Mouse (Mus musculus) megakaryocyte progenitor cell, adult 5-6 weeks (primary cell): ENCODE data around the gene Gcg. TPM values are rescaled to one million over a fixed set of nuclear protein-coding genes. Genes with fewer than 3 reads are reported as not detected.
A peak's percentile ranks its signal among the peaks of the same experiment; 100 is the strongest.

Experiments
- ATAC-seq: replicated peaks from 2 replicates; pipeline ENCODE4 v1.8.0; 2016; ENCODE audit warnings: mild to moderate bottlenecking, moderate TSS enrichment, inconsistent platforms; ENCODE audit not compliant: poor library complexity
- total RNA-seq, 2 experiments: library from RNA; stranded (forward) in 1 of 2; stranded (reverse) in 1 of 2; fragments of 157-497, 149-512 nt in 1 of 2; fragments of 200-1000 nt in 1 of 2; gene quantifications; 2 replicates each; pipeline versions ENCODE4 v1.2.3 to v1.2.4; 2015 to 2017

The Gcg gene
- total RNA-seq (2015) (not detected in 2 replicates), total RNA-seq (2017) (not detected in 2 replicates)

DNA sequence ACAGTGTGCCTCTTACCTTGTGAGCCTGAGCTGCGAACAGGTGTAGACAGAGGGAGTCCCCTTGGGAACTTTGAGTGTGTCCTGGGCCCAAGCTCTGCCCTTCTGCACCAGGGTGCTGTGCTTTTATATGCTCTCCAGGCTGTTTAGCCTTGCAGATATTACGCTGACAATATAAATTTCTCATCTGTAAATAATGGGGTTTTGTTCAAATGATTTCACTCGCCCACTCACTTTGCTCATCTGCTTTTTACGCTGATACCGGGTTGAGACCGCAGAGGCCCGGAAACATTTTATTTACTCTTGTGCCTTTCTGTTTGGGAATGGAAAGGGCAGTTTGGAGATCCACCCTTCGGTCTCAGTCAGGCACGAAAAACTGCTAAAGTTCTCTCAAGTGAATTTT lies at the start of gene Gcg:
Gene Gcg (minus strand): TSS at position 101 of the 400 bp plus-strand sequence.
- ATAC-seq: no peak

DNA sequence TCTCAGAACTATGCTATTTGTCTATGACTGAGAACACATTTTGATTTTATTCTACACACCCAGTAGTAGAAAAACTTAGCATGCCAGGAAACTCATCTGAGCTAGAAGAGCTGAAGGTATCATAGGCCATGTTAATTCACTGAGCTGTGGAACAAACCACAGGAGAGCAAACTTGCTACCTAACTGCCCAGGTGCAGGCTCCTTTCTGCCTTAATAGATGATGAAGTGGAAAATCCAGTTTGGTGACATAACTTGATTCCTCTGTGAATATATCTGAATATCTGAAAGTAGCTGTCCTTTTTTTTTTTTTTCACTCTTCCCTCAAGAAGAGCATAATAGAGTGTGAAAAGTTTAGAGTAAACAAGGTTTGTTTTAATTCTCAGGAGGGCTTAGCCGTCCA lies 47.6 kb upstream of the Gcg start:
- ATAC-seq: no peak

- ATAC-seq: no peak
These were observed 42.9 kb upstream of the Gcg start for GRCm38 (mm10) chr2:62526399-62526798.

GRCm38 (mm10) chr2:62517790-62518189 lies 34.3 kb upstream of the Gcg start:
- no peak for ATAC-seq

DNA sequence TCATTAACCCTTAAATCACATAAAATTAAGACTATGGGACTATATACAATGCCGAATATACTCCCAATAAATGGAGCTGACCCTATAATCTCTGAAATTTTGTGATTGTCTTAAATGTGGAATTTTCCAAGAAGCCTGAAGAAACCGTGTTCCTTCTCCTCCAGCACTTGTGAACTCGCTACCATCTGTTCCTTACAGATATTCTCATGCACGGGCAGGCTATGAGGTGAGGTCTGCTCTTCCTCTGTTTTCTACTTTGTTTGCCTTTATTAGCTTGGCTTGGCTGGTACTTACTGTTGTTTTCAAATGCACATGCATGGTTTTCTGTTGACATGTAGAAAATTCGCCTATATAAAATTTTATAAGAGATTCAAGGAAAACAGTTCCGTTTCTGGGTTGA lies 31.0 kb upstream of the Gcg start:
- ATAC-seq: no peak

GRCm38 (mm10) chr2:62513477-62513876 lies 30.0 kb upstream of the Gcg start:
- no peak for ATAC-seq

GRCm38 (mm10) chr2:62507130-62507529 lies 23.7 kb upstream of the Gcg start:
- ATAC-seq: no peak

DNA sequence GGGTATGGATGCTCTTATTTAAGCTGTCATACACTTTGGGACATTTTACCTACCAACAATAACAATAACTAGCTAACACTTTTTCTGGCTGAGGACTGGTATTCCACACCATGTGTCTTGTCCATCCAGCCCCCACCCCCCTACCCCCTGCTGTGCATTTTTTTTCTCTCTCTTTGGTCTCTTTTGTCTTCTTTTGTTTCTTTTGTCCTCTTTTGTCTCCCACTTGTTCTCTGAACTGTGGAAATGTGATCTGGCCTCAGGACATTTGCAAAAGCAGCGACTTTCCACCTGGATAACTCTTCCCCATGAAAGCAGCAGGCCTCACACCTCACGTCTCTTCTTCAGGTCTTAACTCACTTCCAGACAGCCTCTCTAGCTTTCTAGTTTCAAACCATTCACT lies 23.0 kb upstream of the Gcg start:
- no peak for ATAC-seq

DNA sequence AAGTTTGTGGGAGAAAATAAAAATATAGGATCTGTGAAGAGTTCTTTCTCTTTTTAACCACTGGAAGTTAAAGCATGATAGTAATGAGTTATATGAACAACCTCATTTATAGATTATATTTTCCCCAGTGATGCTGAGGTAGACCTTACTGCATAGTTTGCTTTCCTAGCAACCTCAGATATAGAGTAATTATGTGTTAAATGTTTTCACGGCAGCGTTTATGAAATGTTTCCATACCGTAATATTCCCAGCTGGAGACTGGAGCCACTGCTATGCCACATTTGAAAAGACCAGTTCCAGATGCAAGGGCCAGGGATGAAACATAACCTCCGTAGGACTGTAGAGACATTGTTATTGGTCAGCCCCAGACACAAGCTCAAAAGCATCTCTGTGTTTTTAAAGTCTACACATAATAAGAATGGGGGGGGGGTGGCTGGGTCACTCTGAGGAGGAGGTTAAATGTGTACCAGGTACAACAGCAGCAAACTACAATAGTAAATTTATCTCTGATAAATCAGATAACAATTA lies 20.9 kb upstream of the Gcg start:
- ATAC-seq: no peak

- no peak for ATAC-seq
These were observed 19.9 kb upstream of the Gcg start for GRCm38 (mm10) chr2:62503326-62503725.

- no peak for ATAC-seq
These were observed 19.1 kb upstream of the Gcg start for GRCm38 (mm10) chr2:62502516-62502915.

DNA sequence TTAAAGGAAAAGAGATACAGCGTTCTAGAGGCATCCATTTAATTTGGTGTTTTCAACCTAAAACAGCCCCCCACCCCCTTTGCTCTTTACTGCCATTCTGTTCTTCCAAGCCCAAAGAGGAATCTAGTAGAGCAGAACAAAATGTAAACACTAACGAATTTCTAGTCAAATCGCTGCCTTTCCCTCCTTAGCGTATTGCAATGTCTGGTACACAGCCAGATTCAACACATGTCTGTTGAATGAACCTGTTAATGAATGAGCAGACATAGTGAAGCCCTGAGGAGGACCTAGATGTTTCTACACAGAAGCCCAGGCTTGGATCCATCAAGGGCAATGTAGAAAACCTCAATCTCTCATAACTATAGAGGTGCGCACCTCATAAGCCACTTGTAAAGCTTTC lies 15.4 kb upstream of the Gcg start:
- no peak for ATAC-seq

- ATAC-seq: no peak
These were observed 14.6 kb upstream of the Gcg start for GRCm38 (mm10) chr2:62498086-62498485.

DNA sequence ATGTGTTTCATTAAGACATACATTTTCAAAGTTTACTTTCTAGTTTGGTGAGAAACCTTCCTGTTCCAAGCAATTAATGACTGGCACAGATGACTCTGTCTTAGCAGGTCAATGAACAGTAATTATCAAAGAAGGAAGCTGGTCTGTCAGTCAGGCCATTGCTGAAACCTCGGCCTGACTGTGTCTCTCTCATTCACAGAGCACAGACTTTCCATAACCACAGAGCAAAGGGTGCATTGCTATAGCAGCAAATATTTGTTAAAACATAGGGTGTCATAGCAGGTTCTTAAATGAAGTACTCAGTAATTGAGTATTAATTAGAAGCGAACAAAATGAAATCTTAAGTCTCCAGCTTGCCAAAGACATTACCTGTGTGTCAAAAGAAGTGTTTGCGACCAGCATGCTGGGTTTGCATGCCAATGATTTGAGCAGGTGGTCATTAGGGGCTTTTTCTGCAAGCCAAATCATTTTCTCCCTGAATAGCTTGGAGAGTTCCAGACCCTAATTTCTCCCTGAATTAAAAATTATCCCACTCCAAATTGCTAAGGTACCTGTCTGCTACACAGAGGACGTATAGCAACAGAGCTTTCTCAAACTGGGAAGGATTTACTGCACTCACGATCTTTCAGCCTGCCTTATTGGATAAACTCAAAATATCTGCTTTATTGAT lies 14.0 kb upstream of the Gcg start:
- no peak for ATAC-seq

DNA sequence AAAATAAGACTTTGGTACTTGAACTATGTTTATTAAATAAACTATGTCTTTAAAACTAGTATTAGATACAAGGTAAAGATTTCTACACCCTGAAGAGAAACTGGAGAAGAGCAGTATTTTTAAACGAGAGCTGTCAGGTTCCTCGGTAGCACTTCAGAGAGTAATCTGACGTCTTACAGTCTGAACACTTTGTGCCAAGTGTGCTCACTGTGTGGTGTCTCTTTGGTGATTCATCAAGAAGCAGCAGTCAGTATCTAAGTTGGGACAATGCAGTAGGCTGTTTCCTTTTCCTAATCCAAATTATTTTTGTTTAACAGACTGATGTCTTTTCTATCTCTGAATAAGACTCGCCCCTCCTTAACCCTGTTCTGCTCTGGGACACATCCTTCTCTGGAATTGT lies 12.0 kb upstream of the Gcg start:
- ATAC-seq: no peak

DNA sequence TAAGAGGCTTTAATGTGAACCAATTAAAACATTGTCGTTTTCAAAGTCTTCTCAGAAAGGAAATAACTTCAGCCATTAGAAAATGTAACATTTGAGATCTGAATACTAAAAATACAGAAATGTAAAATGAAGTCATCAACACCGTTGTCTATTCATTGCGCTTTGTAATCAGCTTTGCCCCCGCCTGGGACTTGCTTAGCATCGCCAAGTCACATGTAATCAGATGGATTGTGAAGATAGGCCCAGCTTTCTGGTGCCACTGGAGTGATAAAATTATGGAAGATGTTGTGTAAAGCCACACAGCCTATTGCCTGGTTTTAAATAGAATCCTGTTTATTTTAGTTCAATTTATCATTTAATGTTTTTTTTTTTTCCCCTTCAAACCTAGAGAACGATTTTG lies 6.4 kb upstream of the Gcg start:
- ATAC-seq: no peak

GRCm38 (mm10) chr2:62484906-62485305 lies 1.5 kb upstream of the Gcg start:
- ATAC-seq: peak; percentile 48; the same call in 1 of the 2 replicates

DNA sequence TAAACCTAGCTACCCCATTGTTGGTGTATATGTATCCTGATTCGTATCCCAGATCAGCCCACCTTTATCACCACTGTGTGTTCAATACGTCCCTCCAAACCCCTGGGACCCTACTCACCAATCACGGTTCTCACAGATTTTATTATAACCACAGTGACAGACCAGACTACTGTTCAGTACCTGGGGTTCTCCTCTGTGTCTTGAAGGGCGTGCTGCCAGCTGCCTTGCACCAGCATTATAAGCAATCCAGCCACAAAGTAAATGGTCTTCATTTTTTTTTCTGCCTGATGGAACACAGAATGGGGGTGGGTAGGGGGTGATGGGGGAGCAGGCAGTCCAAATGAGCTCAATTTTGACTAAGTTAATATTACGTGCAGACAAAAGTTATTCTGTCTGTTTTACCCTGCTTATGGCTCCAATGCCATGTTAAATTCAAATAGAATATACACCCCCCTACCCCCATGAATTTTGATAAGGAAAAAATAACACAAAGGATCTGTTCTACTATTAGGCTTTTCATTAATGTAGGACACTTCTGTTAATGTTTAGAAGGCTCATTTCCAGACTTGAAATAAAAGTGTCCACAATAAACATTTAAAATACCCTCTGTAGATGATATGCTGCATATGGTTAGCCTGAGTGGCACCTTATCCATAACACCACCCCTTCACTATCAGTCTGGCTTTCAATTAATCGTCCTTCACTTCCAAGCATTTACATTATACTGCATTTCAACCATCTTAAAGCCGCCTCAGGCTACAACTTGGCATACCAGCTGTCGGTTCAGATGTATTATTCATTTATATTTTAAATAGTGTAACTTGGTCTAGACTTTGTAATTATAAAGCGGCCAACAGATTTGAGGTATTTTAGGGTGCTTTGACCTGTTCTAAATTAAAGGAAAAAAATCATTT lies 2.9 kb downstream of the Gcg start:
- no peak for ATAC-seq

DNA sequence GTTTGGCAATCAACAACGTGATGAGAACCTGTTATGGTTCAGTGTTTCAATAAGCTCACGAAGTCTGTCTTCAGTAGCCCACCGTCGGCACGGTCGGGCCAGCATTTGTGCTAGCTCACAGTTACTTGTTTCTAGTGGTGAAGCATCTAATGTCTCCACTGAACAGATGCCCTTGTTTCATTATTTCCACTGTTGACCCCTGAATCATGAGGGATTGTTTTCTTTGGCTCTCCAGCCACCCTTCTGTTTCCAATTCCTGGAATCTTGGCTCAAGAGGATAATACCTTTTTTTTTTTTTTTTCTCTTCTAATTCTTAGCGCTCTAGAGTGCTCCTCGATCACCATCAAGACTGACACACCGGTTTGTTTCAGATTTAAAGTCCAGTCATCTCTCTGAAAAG lies 13.9 kb downstream of the Gcg start:
- no peak for ATAC-seq

DNA sequence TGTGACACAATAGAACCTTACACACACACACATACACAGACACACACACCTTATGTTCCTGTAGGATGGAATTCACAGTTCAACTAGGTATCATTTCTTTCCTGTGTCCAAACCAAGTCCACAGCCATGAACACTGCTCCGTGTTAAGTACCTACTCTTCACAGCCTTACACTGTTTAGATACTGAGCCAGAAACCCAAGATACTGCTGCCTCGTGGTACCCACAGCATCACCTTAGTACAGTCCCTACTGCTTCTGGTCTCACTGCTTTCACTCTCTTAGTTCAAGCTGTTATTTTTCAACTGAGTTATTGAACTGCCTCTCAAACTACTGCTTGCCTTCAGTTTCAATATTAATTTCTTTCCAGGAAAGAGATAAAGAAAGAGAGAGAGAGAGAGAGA lies 20.2 kb downstream of the Gcg start:
- no peak for ATAC-seq

- no peak for ATAC-seq
These were observed 21.3 kb downstream of the Gcg start for GRCm38 (mm10) chr2:62462174-62462573.

- ATAC-seq: peak; percentile 18
These were observed 22.5 kb downstream of the Gcg start for GRCm38 (mm10) chr2:62460815-62461450.
